Mouse (Mus musculus) embryonic fibroblast, embryonic 13.5 days (primary cell): ENCODE data around the gene Hs2st1.

Experiments
- CTCF ChIP-seq: IDR thresholded peaks from 2 replicates; pipeline ENCODE4 v1.5.1; 2011; ENCODE audit warnings: mild to moderate bottlenecking, control low read depth, low read length, moderate library complexity, borderline replicate concordance; ENCODE audit not compliant: insufficient read depth
- POLR2A ChIP-seq: IDR thresholded peaks from 2 replicates; pipeline ENCODE4 v1.6.1; 2011; ENCODE audit warnings: low read depth, mild to moderate bottlenecking, control low read depth, low read length, moderate library complexity

DNA sequence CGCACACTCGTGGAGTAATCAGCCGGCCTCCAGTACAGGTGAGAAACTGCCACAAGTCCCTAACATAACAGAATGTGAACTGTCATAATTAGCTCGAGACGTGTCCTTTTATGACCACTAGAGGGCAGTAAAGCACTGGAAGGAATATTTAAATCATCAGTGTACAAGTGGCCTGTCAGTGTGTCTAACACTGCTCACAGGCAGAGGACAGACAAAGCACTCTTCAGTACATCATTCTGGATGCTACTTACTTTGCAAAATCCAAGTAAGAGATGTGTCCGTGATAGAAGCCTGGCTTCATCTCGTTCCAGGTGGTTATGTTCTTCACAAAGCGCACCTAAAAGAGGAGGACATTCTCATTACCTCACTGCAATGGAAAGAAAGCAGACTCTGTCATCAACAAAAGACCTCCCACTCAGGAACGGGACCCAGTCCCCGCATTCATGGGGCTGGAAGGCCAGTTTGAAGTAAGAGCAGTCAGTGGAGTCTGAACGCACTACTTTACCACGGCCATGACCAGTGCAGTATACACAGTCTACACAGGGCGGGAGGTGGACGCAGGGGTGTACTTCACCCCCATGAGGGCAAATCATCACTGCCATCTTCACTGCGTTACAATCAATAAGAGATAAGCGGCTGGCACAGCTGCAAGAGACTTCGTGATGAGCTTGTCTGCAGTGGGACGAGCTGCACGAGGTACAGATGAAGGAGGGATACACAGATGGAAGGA lies 116.1 kb downstream of the Hs2st1 start:
- TF ChIP-seq CTCF (no peak), POLR2A (no peak)
